8 mouse cellular contexts compared by ENCODE assay signal in genomic region chr9:115708199-115708934, GRCm38 (mm10).
DNase-seq lines count a peak whose midpoint lies in the region; ATAC-seq and TF ChIP-seq lines count a peak whose summit lies in the region.

No protein-coding gene starts in this region.

- H3K27ac ChIP-seq in liver, embryonic 14.5 days: no peak overlapping the region
- H3K27ac ChIP-seq in limb, embryonic 10.5 days: no peak overlapping the region

- no peak overlapping the region for H3K4me2 ChIP-seq in liver, embryonic 14.5 days (ENCODE audit: low read depth)

- H3K36me3 ChIP-seq in liver, embryonic 14.5 days (replicated peaks; ENCODE audit: control insufficient read depth, insufficient read depth, low read depth): no peaks in the 10 kb centered on the region
- H3K36me3 ChIP-seq in limb, embryonic 10.5 days: no peaks in the 10 kb centered on the region

- TF ChIP-seq EP300 in liver, embryonic 14.5 days (IDR thresholded peaks at IDR 0.05; ENCODE audit: low read depth): peak; percentile 48; the same call in 1 of the 2 replicates

- no peak for TF ChIP-seq CTCF in liver, embryonic 14.5 days (IDR thresholded peaks at IDR 0.05; ENCODE audit: low read depth)

- H3K9me3 ChIP-seq in liver, embryonic 14.5 days (ENCODE audit: control insufficient read depth, low read length): no peaks in the 10 kb centered on the region
- H3K9me3 ChIP-seq in limb, embryonic 10.5 days (replicated peaks): no peaks in the 10 kb centered on the region

- peak; percentile 53 for DNase-seq in adrenal gland, adult 2 months
- DNase-seq in c-Kit-positive CD71-negative TER-119-negative erythroid progenitor cells, embryonic 14.5 days (ENCODE audit: low read depth): peak; percentile 31
- peak; percentile 35 for DNase-seq in heart, adult 8-10 months (ENCODE audit: low spot score)
- DNase-seq in kidney, adult 11 months: peak; percentile 49
- peak; percentile 22 to 33 (median 31) for DNase-seq in liver, embryonic 14.5 days (ENCODE audit: low read depth in 3 of 3, low spot score in 3 of 3)
- DNase-seq in neural tube, embryonic 10.5 days (ENCODE audit: extremely low spot score, low spot score): peak; percentile 31
- DNase-seq in limb, embryonic 10.5 days (ENCODE audit: low spot score): no peak
- DNase-seq in urinary bladder, postnatal 25 days (ENCODE audit: low spot score): no peak

- H3K4me3 ChIP-seq in liver, embryonic 14.5 days (ENCODE audit: insufficient read depth in 1 of 2, low read depth in 2 of 2, low read length in 2 of 2): no peak overlapping the region
- H3K4me3 ChIP-seq in limb, embryonic 10.5 days: no peak overlapping the region

- H3K27me3 ChIP-seq in liver, embryonic 14.5 days (ENCODE audit: control insufficient read depth, insufficient read depth, low read length): no peaks in the 10 kb centered on the region
- H3K27me3 ChIP-seq in limb, embryonic 10.5 days (ENCODE audit: low read depth, poor library complexity, severe bottlenecking): no peaks in the 10 kb centered on the region

- no peak overlapping the region for H3K9ac ChIP-seq in liver, embryonic 14.5 days (replicated peaks)

- H3K4me1 ChIP-seq in liver, embryonic 14.5 days (replicated peaks; ENCODE audit: control insufficient read depth in 2 of 2, insufficient read depth in 2 of 2, low read length in 1 of 2): peaks cover 0 to 11% of the 10 kb centered on the region in 2 experiments; a peak in 2 of 4 replicates
- H3K4me1 ChIP-seq in limb, embryonic 10.5 days: peaks cover 5% of the 10 kb centered on the region

- WGBS in liver, embryonic 14.5 days (ENCODE audit: insufficient replicate concordance): 4% methylated on average over 8 of the region's 8 CpGs
- WGBS in limb, embryonic 10.5 days: 58% methylated on average over 8 of the region's 8 CpGs

- peak; percentile 80 for ATAC-seq in liver, embryonic 14.5 days (ENCODE audit: insufficient read depth)

Comparison
In these comparisons a context has a peak if more than half of its experiments do, and no peak if none do; other contexts are left out.
1. DNase-seq: peak in adrenal gland, adult 2 months (single experiment), c-Kit-positive CD71-negative TER-119-negative erythroid progenitor cells, embryonic 14.5 days (single experiment), heart, adult 8-10 months (single experiment), kidney, adult 11 months (single experiment), liver, embryonic 14.5 days (3 of 3) and neural tube, embryonic 10.5 days (single experiment); none in limb, embryonic 10.5 days (single experiment) and urinary bladder, postnatal 25 days (single experiment).